Mouse (Mus musculus): ENCODE results near the gene Hid1. TPM values are rescaled to one million over a fixed set of nuclear protein-coding genes. Genes with fewer than 3 reads are reported as not detected.

The Hid1 gene
- polyA plus RNA-seq (2015; fragmentation: Nextera tagmentation; extraction: Ambion mirVana), result 1.3 and 1.9 TPM in 2 replicates

GRCm38 (mm10) chr11:115367395-115367944 is at the start of gene Hid1:
Gene Hid1 (minus strand): TSS chr11:115367756.
- Histone ChIP-seq H3K4me1 (ENCODE audit: control insufficient read depth, low read depth, low read length) (peaks cover 4% of the 10 kb centered on the region), H3K36me3 (ENCODE audit: control insufficient read depth, insufficient read depth) (no peaks in the 10 kb centered on the region), H3K27ac (ENCODE audit: low read length) (no peak within 1 kb of the TSS), H3K27me3 (ENCODE audit: control insufficient read depth, insufficient read depth, low read depth, low read length) (peaks cover 37% of the 10 kb centered on the region), H3K4me2 (ENCODE audit: low read depth, low read length) (peak within 1 kb of the TSS; percentile 65), H3K9me3 (replicated peaks; ENCODE audit: control insufficient read depth, low read length) (no peaks in the 10 kb centered on the region), H3K4me3 (ENCODE audit: low read depth, low read length) (peak within 1 kb of the TSS; percentile 47), H3K9ac (ENCODE audit: low read depth, low read length) (peak within 1 kb of the TSS; percentile 17; the same call in 1 of the 2 replicates)
- ATAC-seq (ENCODE audit: low read depth), result peak; percentile 79
- WGBS (ENCODE audit: insufficient replicate concordance), result under 1% methylated on average over 39 of the region's 39 CpGs

DNA sequence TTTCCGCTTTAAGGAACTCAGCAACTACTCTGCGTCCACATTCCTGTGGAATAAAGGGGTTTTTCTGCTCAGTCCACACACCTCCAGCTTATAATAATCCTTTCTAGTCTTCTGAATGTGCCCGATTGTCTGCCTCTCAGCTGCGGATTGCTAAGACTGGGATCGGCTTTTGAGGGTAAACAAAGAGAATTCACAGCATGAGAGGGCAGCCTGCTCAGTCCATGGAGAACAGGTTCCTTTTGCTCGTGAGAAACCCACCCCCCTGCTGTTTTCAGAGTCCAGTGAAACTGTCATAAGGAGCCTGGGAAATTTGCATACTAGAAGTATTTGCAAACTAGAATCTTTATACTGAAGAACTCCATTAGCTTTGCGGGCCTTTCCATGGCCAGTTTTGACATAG is 42.0 kb upstream of the Hid1 start:
- H3K27me3 ChIP-seq (ENCODE audit: control insufficient read depth, insufficient read depth, low read depth, low read length), result no peaks in the 10 kb centered on the region
- no peak overlapping the region for H3K4me2 ChIP-seq (ENCODE audit: low read depth, low read length)
- ATAC-seq (ENCODE audit: low read depth), result no peak
- H3K9me3 ChIP-seq (replicated peaks; ENCODE audit: control insufficient read depth, low read length), result no peaks in the 10 kb centered on the region
- no peak overlapping the region for H3K27ac ChIP-seq (ENCODE audit: low read length)
- WGBS (ENCODE audit: insufficient replicate concordance), result 73% methylated on average over 7 of the region's 7 CpGs
- peaks cover 19% of the 10 kb centered on the region for H3K4me1 ChIP-seq (ENCODE audit: control insufficient read depth, low read depth, low read length)
- H3K4me3 ChIP-seq (ENCODE audit: low read depth, low read length), result no peak overlapping the region
- peaks cover 3% of the 10 kb centered on the region; the same call in 1 of the 2 replicates for H3K36me3 ChIP-seq (ENCODE audit: control insufficient read depth, insufficient read depth)
- no peak overlapping the region for H3K9ac ChIP-seq (ENCODE audit: low read depth, low read length)

GRCm38 (mm10) chr11:115408266-115408920 is 40.8 kb upstream of the Hid1 start:
- peaks cover 3% of the 10 kb centered on the region; the same call in 1 of the 2 replicates for H3K36me3 ChIP-seq (ENCODE audit: control insufficient read depth, insufficient read depth)
- no peak overlapping the region for H3K9ac ChIP-seq (ENCODE audit: low read depth, low read length)
- no peaks in the 10 kb centered on the region for H3K9me3 ChIP-seq (replicated peaks; ENCODE audit: control insufficient read depth, low read length)
- H3K4me3 ChIP-seq (ENCODE audit: low read depth, low read length), result no peak overlapping the region
- ATAC-seq (ENCODE audit: low read depth), result no peak
- WGBS (ENCODE audit: insufficient replicate concordance), result 49% methylated on average over 6 of the region's 6 CpGs
- no peak overlapping the region for H3K4me2 ChIP-seq (ENCODE audit: low read depth, low read length)
- H3K27ac ChIP-seq (ENCODE audit: low read length), result no peak overlapping the region; the same call in 1 of the 2 replicates
- H3K4me1 ChIP-seq (ENCODE audit: control insufficient read depth, low read depth, low read length), result peaks cover 23% of the 10 kb centered on the region
- H3K27me3 ChIP-seq (ENCODE audit: control insufficient read depth, insufficient read depth, low read depth, low read length), result no peaks in the 10 kb centered on the region

GRCm38 (mm10) chr11:115406858-115407401 is 39.4 kb upstream of the Hid1 start:
- no peaks in the 10 kb centered on the region for H3K9me3 ChIP-seq (replicated peaks; ENCODE audit: control insufficient read depth, low read length)
- H3K4me2 ChIP-seq (ENCODE audit: low read depth, low read length), result no peak overlapping the region
- 79% methylated on average over 17 of the region's 17 CpGs for WGBS (ENCODE audit: insufficient replicate concordance)
- H3K36me3 ChIP-seq (ENCODE audit: control insufficient read depth, insufficient read depth), result peaks cover 3% of the 10 kb centered on the region; the same call in 1 of the 2 replicates
- no peak overlapping the region for H3K9ac ChIP-seq (ENCODE audit: low read depth, low read length)
- no peak overlapping the region for H3K27ac ChIP-seq (ENCODE audit: low read length)
- H3K27me3 ChIP-seq (ENCODE audit: control insufficient read depth, insufficient read depth, low read depth, low read length), result no peaks in the 10 kb centered on the region
- peaks cover 21% of the 10 kb centered on the region for H3K4me1 ChIP-seq (ENCODE audit: control insufficient read depth, low read depth, low read length)
- no peak for ATAC-seq (ENCODE audit: low read depth)
- H3K4me3 ChIP-seq (ENCODE audit: low read depth, low read length), result no peak overlapping the region

- 85% methylated on average over 6 of the region's 6 CpGs for WGBS (ENCODE audit: insufficient replicate concordance)
- H3K4me2 ChIP-seq (ENCODE audit: low read depth, low read length), result no peak overlapping the region
- no peaks in the 10 kb centered on the region for H3K9me3 ChIP-seq (replicated peaks; ENCODE audit: control insufficient read depth, low read length)
- no peak overlapping the region for H3K4me3 ChIP-seq (ENCODE audit: low read depth, low read length)
- no peak overlapping the region for H3K27ac ChIP-seq (ENCODE audit: low read length)
- peaks cover 13% of the 10 kb centered on the region for H3K4me1 ChIP-seq (ENCODE audit: control insufficient read depth, low read depth, low read length)
- H3K27me3 ChIP-seq (ENCODE audit: control insufficient read depth, insufficient read depth, low read depth, low read length), result no peaks in the 10 kb centered on the region
- no peak overlapping the region for H3K9ac ChIP-seq (ENCODE audit: low read depth, low read length)
- ATAC-seq (ENCODE audit: low read depth), result no peak
- peaks cover 2% of the 10 kb centered on the region; the same call in 1 of the 2 replicates for H3K36me3 ChIP-seq (ENCODE audit: control insufficient read depth, insufficient read depth)
Measured at GRCm38 (mm10) chr11:115405723-115406122, 38.2 kb upstream of the Hid1 start.

GRCm38 (mm10) chr11:115403338-115404124 is 36.0 kb upstream of the Hid1 start, which contains the start of gene Mrpl58:
Gene Mrpl58 (plus strand): TSS chr11:115403752.
- Histone ChIP-seq H3K9me3 (replicated peaks; ENCODE audit: control insufficient read depth, low read length) (no peaks in the 10 kb centered on the region), H3K27me3 (ENCODE audit: control insufficient read depth, insufficient read depth, low read depth, low read length) (no peaks in the 10 kb centered on the region), H3K27ac (ENCODE audit: low read length) (peak within 1 kb of the TSS; percentile 75), H3K4me2 (ENCODE audit: low read depth, low read length) (peak within 1 kb of the TSS; percentile 89), H3K4me3 (ENCODE audit: low read depth, low read length) (peak within 1 kb of the TSS; percentile 86), H3K9ac (ENCODE audit: low read depth, low read length) (peak within 1 kb of the TSS; percentile 84), H3K4me1 (ENCODE audit: control insufficient read depth, low read depth, low read length) (peaks cover 13% of the 10 kb centered on the region), H3K36me3 (ENCODE audit: control insufficient read depth, insufficient read depth) (no peaks in the 10 kb centered on the region)
- peak; percentile 90 for ATAC-seq (ENCODE audit: low read depth)
- 3% methylated on average over 50 of the region's 50 CpGs for WGBS (ENCODE audit: insufficient replicate concordance)

DNA sequence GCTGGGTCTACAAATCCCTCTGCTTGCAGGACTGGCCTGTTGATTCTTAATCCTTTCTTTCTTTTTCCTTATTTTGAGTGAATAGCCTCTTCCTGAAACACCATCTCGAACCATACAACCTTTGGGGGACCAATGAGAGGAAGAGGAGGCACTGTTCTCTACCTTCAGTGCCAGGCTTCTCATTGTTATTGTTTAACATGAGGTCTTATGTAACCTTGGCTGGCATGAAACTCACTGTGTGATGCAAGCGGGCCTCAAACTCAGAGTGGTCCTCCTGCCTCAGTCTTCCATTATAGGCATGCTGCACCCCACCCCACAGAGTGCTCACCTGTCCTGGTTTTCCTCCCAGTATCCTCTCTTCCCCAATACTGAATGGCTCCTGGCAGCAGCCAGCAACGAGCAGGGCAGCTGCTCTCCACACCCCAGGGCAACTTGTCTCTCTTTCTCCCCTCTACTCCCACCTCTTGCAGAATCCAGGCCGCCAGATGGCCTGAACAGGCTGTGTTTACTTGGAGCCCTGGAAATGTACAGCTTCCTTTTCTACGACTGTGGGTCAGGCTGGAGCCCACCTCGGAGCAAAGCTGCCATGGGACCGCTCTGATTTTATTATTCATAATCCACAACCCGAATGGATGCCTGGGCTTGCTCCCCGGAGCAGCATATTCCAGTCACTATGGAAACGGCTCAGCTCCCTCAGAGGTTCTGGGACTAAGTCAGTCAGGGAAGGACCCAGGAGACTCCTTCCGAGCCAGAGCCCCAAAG is 33.3 kb upstream of the Hid1 start:
- WGBS (ENCODE audit: insufficient replicate concordance), result 48% methylated on average over 11 of the region's 11 CpGs
- no peak overlapping the region for H3K27ac ChIP-seq (ENCODE audit: low read length)

GRCm38 (mm10) chr11:115400126-115400525 is 32.6 kb upstream of the Hid1 start:
- Histone ChIP-seq H3K36me3 (ENCODE audit: control insufficient read depth, insufficient read depth) (no peaks in the 10 kb centered on the region), H3K4me1 (ENCODE audit: control insufficient read depth, low read depth, low read length) (peaks cover 13% of the 10 kb centered on the region), H3K27me3 (ENCODE audit: control insufficient read depth, insufficient read depth, low read depth, low read length) (no peaks in the 10 kb centered on the region), H3K4me2 (ENCODE audit: low read depth, low read length) (no peak overlapping the region), H3K27ac (ENCODE audit: low read length) (no peak overlapping the region), H3K9me3 (replicated peaks; ENCODE audit: control insufficient read depth, low read length) (no peaks in the 10 kb centered on the region), H3K4me3 (ENCODE audit: low read depth, low read length) (no peak overlapping the region), H3K9ac (ENCODE audit: low read depth, low read length) (no peak overlapping the region)
- no peak for ATAC-seq (ENCODE audit: low read depth)
- WGBS (ENCODE audit: insufficient replicate concordance), result 66% methylated on average over 3 of the region's 3 CpGs

More for the DNA sequence above, 33.3 kb upstream of the Hid1 start:
- Histone ChIP-seq H3K4me2 (ENCODE audit: low read depth, low read length) (no peak overlapping the region), H3K27me3 (ENCODE audit: control insufficient read depth, insufficient read depth, low read depth, low read length) (no peaks in the 10 kb centered on the region), H3K4me3 (ENCODE audit: low read depth, low read length) (no peak overlapping the region), H3K36me3 (ENCODE audit: control insufficient read depth, insufficient read depth) (no peaks in the 10 kb centered on the region), H3K9ac (ENCODE audit: low read depth, low read length) (no peak overlapping the region), H3K4me1 (ENCODE audit: control insufficient read depth, low read depth, low read length) (peaks cover 13% of the 10 kb centered on the region), H3K9me3 (replicated peaks; ENCODE audit: control insufficient read depth, low read length) (no peaks in the 10 kb centered on the region)
- ATAC-seq (ENCODE audit: low read depth), result no peak
